Mouse (Mus musculus) spleen, adult 2 months (tissue): ENCODE results near the gene Dbn1.

Source experiments
- CTCF ChIP-seq: fragments of 200-500 bp; IDR thresholded peaks from 2 replicates; pipeline ENCODE4 v1.5.1; 2011; ENCODE audit warnings: mild to moderate bottlenecking, inconsistent platforms; ENCODE audit not compliant: insufficient read depth, insufficient read length, insufficient replicate concordance; ENCODE audit errors: extremely low read depth
- POLR2A ChIP-seq: fragments of 200-500 bp; IDR thresholded peaks from 2 replicates; pipeline ENCODE4 v1.6.1; 2011; ENCODE audit warnings: low read depth, low read length, inconsistent platforms

DNA sequence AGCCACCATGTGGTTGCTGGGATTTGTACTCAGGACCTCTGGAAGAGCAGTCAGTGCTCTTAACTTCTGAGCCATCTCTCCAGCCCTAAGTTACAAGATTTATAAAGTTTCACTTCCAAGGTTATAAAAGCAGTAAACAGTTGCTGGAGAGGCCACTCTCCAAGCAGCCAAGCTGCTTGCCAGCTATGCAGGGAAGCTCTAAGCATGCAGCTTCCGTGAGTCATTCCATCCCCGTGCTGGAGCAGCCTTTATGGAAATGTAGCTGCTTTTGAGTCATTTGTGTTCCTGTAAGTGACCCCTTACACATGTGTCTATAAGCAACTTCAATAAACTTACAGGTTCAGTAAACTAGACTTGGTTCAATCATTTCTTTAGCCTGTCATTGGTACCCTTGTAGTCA, 57.3 kb downstream of the Dbn1 start:
- TF ChIP-seq CTCF (no peak), POLR2A (no peak)
